Mouse (Mus musculus) right cerebral cortex, postnatal 36 days (tissue): Measurements from ENCODE around the gene Wfdc6a.
A peak's percentile ranks its signal among the peaks of the same experiment; 100 is the strongest.

Experiments used
- DNase-seq, 2 experiments: peaks; one replicate each; pipeline ENCODE4 v3.0.0; 2022; ENCODE audit warnings: low spot score in 2 of 2, mixed read lengths in 1 of 2

Gene Wfdc6a

DNA sequence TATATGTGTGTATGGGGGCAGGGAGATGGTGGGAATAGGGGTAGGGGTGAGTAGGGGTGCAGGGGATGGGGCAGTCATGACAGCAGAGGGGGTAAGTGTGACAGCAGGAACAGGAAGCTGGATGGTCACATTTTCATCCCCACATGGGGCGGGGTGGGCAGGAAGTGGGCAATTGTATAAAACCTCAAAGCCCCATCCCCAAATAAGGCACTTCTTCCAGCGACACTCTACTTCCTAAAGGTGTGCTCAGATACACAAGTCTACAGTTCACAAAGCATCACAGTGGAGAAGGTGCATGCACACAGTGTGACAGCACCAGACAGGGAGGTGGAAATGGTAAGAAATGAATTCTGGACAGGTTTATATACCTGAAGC lies 34.4 kb downstream of the Wfdc6a start:
- no peak for DNase-seq

DNA sequence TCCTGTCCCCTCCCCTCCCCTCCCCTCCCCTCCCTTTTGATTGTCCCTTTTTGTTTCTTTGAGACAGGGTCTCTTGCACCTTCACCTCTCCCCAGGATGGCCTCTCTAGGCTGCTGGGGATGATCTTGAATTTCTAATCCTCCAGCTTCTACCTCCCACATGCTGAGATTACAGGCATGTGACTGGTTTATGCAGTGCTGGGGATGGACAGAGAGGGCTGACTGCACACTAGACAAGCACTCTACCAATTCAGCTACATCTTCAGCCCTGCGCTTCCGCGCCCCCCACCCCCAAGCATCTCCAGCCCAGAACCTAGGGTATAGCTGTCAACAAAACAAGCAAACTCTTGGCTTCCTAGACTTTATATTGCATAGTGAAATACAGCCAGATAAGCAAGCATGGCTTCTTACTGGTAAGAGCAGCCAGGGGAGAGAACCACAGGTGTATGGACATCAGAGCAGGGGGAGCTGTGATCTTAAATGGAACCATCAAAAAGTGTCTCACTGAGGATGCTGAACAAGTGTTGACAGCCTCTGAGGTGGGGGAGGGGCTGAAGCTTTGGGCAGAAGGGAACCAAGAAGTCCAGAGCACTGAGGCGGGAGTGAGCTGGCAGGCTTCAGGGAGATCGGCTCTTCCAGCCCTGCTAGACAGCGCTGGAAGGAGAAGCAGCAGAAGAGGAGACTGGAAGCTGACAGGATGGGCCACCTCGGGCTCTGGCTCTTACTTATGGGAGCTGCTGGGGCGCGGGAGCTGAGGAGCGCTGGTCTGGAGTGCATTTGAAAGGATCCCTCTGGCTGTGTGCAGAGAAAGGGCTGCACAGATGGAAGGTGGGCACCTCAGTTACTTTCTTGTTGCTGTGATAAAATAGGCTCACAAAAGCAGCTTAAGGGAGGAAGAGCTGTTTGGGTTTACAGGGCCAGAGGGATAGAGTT lies 35.0 kb downstream of the Wfdc6a start:
- DNase-seq, result peak; percentile 39 to 50

DNA sequence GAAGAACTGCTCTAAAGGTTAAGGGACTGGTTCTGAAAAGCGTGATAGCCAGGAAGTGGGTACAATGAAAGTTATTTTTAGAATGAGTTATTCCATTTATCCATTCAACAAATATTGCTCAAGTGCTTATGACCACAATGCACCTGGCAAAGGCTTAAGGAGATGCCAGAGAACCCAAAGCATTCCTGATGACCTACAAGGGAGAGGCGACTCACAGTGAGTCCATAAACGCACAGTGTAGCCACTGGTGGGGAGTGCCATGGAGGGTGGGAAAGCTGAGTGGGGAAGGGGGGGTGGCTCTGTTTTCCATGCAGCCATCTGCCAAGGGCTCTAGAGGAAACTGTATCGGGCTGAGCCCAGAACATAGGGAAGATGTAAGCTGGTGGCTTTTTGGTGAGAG lies 35.9 kb downstream of the Wfdc6a start:
- no peak for DNase-seq

DNA sequence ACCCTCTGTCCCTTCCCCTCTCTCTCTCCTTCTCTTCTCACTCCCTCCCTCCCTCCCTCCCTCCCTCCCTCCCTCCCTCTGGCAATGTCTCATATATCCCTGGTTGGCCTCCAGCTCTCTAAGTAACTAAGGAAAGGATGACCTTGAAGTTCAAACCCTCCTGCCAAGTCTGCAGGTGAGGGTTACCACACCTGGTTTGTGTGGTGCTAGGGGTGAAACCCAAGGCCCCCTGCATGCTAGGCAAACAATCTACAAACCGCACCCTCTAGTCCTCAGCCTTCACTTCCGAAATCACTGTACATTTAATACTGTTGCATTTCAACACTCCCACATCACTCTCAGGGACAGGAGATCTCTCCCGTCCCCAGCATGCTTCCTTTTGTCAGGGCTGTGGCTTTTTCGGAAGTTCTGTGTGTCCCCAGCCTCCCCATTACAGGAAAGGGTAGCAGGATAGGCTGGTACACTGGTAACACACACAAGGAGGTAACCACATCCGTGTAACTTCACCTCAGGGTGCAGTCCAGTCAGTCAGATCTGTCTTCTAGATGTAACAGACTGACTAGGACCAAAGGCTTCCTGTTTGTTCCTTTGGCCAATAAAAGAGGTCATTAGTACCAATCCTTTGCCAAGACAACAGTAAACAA lies 40.7 kb downstream of the Wfdc6a start:
- DNase-seq, result no peak

DNA sequence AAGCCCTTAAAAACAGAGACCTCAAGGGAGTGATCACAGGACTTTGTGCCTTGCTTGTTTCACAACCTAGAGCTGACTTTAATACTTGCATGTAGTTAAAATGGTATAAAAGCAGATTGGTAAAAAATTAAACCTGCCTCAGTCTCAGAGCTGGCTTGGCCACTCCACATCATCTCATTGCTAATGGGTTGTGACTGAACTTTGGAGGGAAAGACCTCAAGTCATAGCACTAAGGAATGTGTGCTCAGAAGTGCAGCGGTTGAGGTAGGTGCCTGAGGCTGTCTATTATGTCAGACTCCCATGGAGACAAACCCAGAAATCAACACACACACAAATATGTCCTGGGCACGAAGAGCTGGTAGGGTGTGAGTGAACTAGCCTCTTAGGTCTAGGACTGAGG lies 41.5 kb downstream of the Wfdc6a start:
- no peak for DNase-seq

DNA sequence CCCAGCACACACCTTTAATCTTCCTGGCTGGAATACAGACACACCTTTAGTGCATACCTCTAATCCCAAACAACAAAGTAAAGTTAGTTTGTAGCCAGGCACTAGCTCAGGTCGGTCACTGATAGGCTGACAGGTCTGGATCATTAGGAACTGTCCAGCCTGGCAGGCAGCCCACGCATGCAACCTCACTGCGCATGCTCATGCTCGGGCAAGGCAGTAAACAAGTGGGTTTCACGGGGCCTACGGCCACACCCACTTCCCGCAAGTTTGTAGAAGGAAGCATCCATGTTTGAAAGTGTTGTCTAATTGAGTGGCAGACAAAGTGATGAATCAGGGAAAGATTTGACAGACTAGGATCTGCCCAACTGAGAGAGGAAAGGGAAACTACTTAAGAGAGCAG lies 42.6 kb downstream of the Wfdc6a start:
- DNase-seq, result no peak

DNA sequence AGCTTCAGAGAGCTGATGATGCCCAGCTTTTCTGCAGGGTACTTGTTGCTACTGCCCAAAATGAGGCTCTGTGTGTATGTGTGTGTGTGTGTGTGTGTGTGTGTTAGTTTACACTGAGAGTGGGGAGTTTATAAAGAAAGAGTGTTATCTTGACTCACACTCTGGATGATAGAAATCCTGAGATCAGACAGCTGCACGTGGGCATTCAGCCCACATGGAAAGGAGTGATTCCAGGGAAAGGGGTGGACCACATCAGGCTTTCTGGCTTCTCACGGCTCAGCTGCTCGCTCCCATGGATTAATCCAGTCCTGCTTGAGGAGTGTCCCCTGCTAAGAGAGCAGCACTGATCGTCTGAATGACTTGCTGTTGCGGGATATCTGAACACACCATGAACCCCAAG lies 43.1 kb downstream of the Wfdc6a start:
- peak; percentile 70 to 83 for DNase-seq

DNA sequence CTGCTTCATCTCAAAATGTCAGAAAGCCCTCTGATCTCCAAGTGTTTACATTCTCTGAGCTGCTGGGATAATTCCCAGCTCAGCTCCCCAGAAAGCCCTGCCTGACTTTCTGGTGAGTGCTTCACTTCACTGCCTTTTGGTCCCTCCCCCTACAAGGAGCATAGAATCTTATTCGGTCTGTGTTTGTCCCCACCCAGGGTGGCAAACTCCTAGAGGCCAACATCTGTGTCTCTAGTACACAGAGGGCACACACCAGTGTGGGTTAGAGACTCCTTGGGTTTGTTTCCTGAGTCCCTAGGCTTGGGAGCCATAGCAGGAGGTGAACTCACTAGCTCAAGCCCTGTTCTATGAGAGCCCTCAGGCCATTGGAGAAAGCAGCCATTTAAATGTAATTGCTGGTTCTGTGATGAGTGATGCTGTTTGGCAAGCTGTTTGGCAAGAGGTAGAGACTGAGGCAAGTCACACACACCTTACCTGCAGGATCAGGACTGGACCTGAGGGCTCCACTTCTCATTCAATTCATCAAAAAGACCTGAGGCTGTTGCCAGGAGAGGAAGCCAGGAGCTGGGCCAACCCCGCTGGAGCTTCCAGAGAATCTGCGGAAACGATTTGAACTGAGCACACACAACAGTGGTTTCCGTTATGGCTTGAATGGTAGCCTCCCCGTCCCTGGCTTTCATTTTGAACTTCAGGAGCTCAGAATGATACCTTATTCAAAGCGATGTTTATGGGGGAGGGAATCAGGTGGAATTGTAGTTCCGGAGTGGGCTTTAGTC lies 44.4 kb downstream of the Wfdc6a start:
- DNase-seq, result no peak

DNA sequence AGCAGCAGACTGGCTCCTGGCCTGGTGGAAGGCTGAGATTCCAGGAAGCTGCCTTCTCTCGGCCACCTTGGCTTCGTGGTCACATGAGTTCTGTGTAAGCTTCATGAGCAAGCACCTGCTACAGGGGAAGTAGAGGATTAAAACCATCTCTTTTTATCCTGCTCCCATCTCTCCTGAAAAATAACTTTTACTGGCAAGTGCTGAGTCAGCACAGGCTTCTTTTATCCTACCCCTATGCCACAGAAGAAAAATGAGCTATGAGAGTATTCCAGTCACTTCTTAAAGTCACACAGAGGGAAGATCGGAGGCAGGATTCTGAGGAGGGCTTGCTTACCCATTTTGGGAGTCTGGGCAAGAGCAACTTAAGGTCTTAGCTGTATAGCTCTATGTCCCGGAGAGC lies 48.2 kb downstream of the Wfdc6a start:
- no peak for DNase-seq

DNA sequence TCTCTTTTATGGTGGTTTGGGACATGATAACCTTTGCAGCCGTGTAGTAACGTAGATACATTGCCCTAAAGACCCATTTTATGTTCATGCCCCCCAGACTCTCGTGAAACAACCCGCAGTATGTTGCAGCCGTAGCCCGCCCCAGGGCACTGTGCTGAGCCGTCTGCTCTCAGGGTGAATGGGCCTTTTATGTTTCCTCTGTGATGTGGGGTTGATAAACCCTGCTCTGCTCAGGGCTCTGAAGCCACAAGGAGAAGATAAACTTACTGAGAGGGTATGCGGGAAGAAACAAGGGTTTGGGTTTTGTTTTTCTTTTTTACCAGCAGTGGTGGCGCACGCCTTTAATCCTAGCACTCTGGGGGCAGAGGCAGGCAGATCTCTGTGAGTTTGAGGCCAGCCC lies 50.9 kb downstream of the Wfdc6a start:
- no peak for DNase-seq

DNA sequence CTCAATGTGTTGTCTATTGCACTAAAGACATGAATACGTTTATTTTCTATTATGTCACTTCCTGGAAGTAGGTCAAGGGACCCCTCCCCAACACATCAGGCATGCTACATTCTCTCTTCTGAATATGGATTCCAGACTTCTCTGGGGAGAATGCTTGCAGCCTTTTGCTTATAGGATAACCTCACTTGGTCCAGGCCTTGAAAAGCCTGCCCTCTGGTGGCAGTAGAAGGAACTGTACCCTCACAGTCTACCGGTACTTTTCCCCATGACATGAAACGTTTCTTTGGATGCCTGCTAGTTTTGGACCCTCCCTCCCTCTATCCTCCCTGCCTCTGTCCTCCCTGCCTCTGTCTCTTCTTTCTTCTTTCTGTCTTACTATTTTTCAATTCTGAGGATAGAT lies 54.1 kb downstream of the Wfdc6a start:
- peak; percentile 46 to 66 for DNase-seq
